In genomic region chr8:25306769-25307491, GRCm38 (mm10) we compare ENCODE assay signal across 9 mouse cellular contexts.
A peak's percentile ranks its signal among the peaks of the same experiment; 100 is the strongest.
DNase-seq lines count a peak whose midpoint lies in the region; ATAC-seq and TF ChIP-seq lines count a peak whose summit lies in the region.
"Had no signal": no experiment of that assay in that cellular context is flagged by ENCODE, and none has a peak within 500 bp of the region (broad histone marks: within the 10 kb centered on the region; RNA-seq: fewer than 3 reads in every experiment).

No protein-coding gene starts in this region.

- no peak overlapping the region for H3K4me3 ChIP-seq in heart, embryonic 10.5 days
- H3K4me3 ChIP-seq in intestine, embryonic 15.5 days (replicated peaks) = no peak overlapping the region
- H3K4me3 ChIP-seq in stomach, postnatal 0 days (ENCODE audit: low read depth, low read length) = no peak overlapping the region
- H3K4me3 ChIP-seq: heart, embryonic 15.5 days had no signal

- H3K4me1 ChIP-seq in heart, embryonic 10.5 days = no peaks in the 10 kb centered on the region
- peaks cover 4% of the 10 kb centered on the region; the same call in 1 of the 2 replicates for H3K4me1 ChIP-seq in intestine, embryonic 15.5 days (replicated peaks)
- peaks cover 3% of the 10 kb centered on the region; the same call in 1 of the 2 replicates for H3K4me1 ChIP-seq in stomach, postnatal 0 days (replicated peaks; ENCODE audit: control insufficient read depth, insufficient read depth)

- DNase-seq in heart, adult 18-20 months = peak; percentile 74 to 78
- DNase-seq in heart, embryonic 10.5 days (ENCODE audit: low spot score) = no peak
- DNase-seq in testis, postnatal 10 days (ENCODE audit: low spot score) = peak; percentile 59
- no peak for DNase-seq in testis, postnatal 14 days (ENCODE audit: low spot score)
- DNase-seq in stomach, postnatal 0 days (ENCODE audit: low spot score) = no peak
- no peak for DNase-seq in left cerebral cortex, postnatal 36 days (ENCODE audit: low spot score in 2 of 2)
- no peak for DNase-seq in frontal cortex, postnatal 14 days (ENCODE audit: low spot score in 2 of 2)

- H3K4me2 ChIP-seq in intestine, embryonic 15.5 days (replicated peaks) = no peak overlapping the region
- H3K4me2 ChIP-seq in stomach, postnatal 0 days (replicated peaks; ENCODE audit: low read depth) = no peak overlapping the region
- H3K4me2 ChIP-seq: heart, embryonic 15.5 days had no signal

- no peak overlapping the region for H3K9ac ChIP-seq in intestine, embryonic 15.5 days
- H3K9ac ChIP-seq in stomach, postnatal 0 days (ENCODE audit: low read length) = no peak overlapping the region
- H3K9ac ChIP-seq: heart, embryonic 15.5 days had no signal

- TF ChIP-seq EP300 in stomach, postnatal 0 days (optimal IDR thresholded peaks at IDR 0.05) = no peak

- H3K36me3 ChIP-seq in heart, embryonic 10.5 days = no peaks in the 10 kb centered on the region
- no peaks in the 10 kb centered on the region for H3K36me3 ChIP-seq in intestine, embryonic 15.5 days
- no peaks in the 10 kb centered on the region for H3K36me3 ChIP-seq in stomach, postnatal 0 days (ENCODE audit: control insufficient read depth, insufficient read depth, low read length)
- H3K36me3 ChIP-seq: heart, embryonic 15.5 days had no signal

- H3K9me3 ChIP-seq in heart, embryonic 10.5 days = no peaks in the 10 kb centered on the region
- H3K9me3 ChIP-seq in intestine, embryonic 15.5 days = no peaks in the 10 kb centered on the region
- no peaks in the 10 kb centered on the region for H3K9me3 ChIP-seq in stomach, postnatal 0 days (ENCODE audit: control insufficient read depth, low read length)
- H3K9me3 ChIP-seq: heart, embryonic 15.5 days had no signal

- 74% methylated on average over 15 of the region's 15 CpGs for WGBS in heart, embryonic 10.5 days
- WGBS in intestine, embryonic 15.5 days = 64% methylated on average over 15 of the region's 15 CpGs
- 58% methylated on average over 15 of the region's 15 CpGs for WGBS in stomach, postnatal 0 days

- intact Hi-C loops in left cerebral cortex, postnatal 36 days (cut with DNase I) = no loop called here

- TF ChIP-seq CTCF in stomach, postnatal 0 days (IDR thresholded peaks at IDR 0.05; ENCODE audit: low read depth) = no peak

- no peak for ATAC-seq in intestine, embryonic 15.5 days
- ATAC-seq in stomach, postnatal 0 days (ENCODE audit: low FRiP score, low TSS enrichment) = no peak

- H3K27me3 ChIP-seq in heart, embryonic 10.5 days (ENCODE audit: insufficient read depth, poor library complexity, severe bottlenecking) = 0 out of 2 replicates have a peak, but pooled peaks cover 4% of the 10 kb centered on the region
- no peaks in the 10 kb centered on the region for H3K27me3 ChIP-seq in intestine, embryonic 15.5 days (replicated peaks)
- H3K27me3 ChIP-seq in stomach, postnatal 0 days (ENCODE audit: control insufficient read depth, insufficient read depth, low read length) = no peaks in the 10 kb centered on the region
- H3K27me3 ChIP-seq: heart, embryonic 15.5 days had no signal

- H3K27ac ChIP-seq in heart, embryonic 10.5 days = no peak overlapping the region
- H3K27ac ChIP-seq in intestine, embryonic 15.5 days = 0 out of 2 replicates have a peak overlapping the region, but pooled peaks have one; percentile 1
- peak overlapping the region; percentile 45; the same call in 1 of the 2 replicates for H3K27ac ChIP-seq in stomach, postnatal 0 days (replicated peaks)
- H3K27ac ChIP-seq: heart, embryonic 15.5 days had no signal

Comparison
In these comparisons a context has a peak if more than half of its experiments do, and no peak if none do; other contexts are left out.
1. DNase-seq: peak in heart, adult 18-20 months (2 of 2) and testis, postnatal 10 days (single experiment); none in heart, embryonic 10.5 days (single experiment), testis, postnatal 14 days (single experiment), stomach, postnatal 0 days (single experiment), left cerebral cortex, postnatal 36 days (0 of 2) and frontal cortex, postnatal 14 days (0 of 2).